9 mouse cellular contexts compared by ENCODE assay signal in the genomic region with DNA sequence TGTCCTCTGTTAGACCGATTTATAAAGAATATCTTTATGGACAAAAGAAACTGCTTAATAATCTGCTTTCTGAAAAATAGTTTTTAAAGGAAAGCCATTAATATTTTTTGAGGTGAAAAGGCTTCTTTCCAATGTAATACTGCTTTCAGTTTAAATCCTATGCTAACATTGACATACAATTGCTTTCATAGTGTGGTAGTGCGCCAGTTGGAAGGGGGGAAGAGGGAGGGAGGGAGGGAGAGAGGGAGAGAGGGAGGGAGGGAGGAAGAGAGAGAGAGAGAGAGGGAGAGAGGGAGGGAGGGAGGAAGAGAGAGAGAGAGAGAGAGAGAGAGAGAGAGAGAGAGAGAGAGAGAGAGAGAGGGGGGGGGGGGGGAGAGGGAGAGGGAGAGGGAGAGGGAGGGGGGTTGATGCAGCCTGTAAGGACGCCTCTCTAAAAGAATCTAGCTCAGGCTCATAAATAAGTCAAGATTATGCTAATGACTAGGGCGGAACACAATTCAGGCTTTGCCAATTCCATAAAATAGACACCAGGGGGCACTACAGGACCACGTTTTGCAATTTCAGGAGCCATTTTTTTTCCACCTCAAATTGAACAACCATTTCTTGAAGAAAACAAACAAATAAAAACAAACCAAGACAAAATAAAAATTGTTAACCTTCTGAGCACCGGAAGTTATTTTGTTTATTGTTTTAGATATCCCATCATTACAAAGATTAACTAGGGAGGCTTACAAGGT.
A peak's percentile ranks its signal among the peaks of the same experiment; 100 is the strongest.
DNase-seq lines count a peak whose midpoint lies in the region; ATAC-seq and TF ChIP-seq lines count a peak whose summit lies in the region.
"Had no signal": no experiment of that assay in that cellular context is flagged by ENCODE, and none has a peak within 500 bp of the region (broad histone marks: within the 10 kb centered on the region; RNA-seq: fewer than 3 reads in every experiment).

No protein-coding gene starts in this region.

- intact Hi-C loops in gastrocnemius, adult 2 months (cut with DNase I) = loop anchor here (1.0 to 2.0 kb wide), 3 partner anchors 153 to 648 kb away; no protein-coding TSS in a partner anchor

- peak; percentile 83 for TF ChIP-seq CTCF in gastrocnemius, adult 2 months (IDR thresholded peaks at IDR 0.05)

- peak; percentile 72 for ATAC-seq in activated CD4-positive, CD25-positive, alpha-beta regulatory T cell, adult 4 months
- ATAC-seq in hematopoietic stem cell, adult 5-6 weeks (replicated peaks in 1 of 2; ENCODE audit: insufficient read depth in 1 of 2, low FRiP score in 2 of 2, low TSS enrichment in 1 of 2, low read depth in 1 of 2, poor library complexity in 2 of 2, severe bottlenecking in 2 of 2) = peak; percentile 29 to 41; a peak in 1 of 4 replicates

- no peak overlapping the region for H3K27ac ChIP-seq in gastrocnemius, adult 2 months
- H3K27ac ChIP-seq: lung, embryonic 15.5 days had no signal

- H3K4me3 ChIP-seq in gastrocnemius, adult 2 months = no peak overlapping the region
- H3K4me3 ChIP-seq: lung, embryonic 15.5 days had no signal

- DNase-seq in gastrocnemius, adult 2 months = peak; percentile 31
- no peak for DNase-seq in gastrocnemius, postnatal 4 days (ENCODE audit: low spot score in 2 of 2)
- DNase-seq in embryo, embryonic 10.5 days (ENCODE audit: low spot score) = peak; percentile 96
- DNase-seq in layer of hippocampus, adult 18-20 months (ENCODE audit: low spot score in 2 of 2) = peak; percentile 46 to 71
- DNase-seq in lung, postnatal 14 days = peak; percentile 57
- peak; percentile 70 to 76 for DNase-seq in right cerebral cortex, postnatal 10 days (ENCODE audit: low spot score in 2 of 2)

Comparison
In these comparisons a context has a peak if more than half of its experiments do, and no peak if none do; other contexts are left out.
1. DNase-seq: peak in gastrocnemius, adult 2 months (single experiment), embryo, embryonic 10.5 days (single experiment), layer of hippocampus, adult 18-20 months (2 of 2), lung, postnatal 14 days (single experiment) and right cerebral cortex, postnatal 10 days (2 of 2); none in gastrocnemius, postnatal 4 days (0 of 2).